Mouse (Mus musculus) stomach, postnatal 0 days (tissue): ENCODE measurements at regions not wholly inside any gene's neighbourhood (a gene's known extent, or its start where the extent isn't known, plus 50 kb on each side); places are given as distances from the start of the nearest gene placed in this dataset.

Source experiments
- ATAC-seq: fragments of 200-750 bp; cut with Nextera tagmentation; 2 replicates; pipeline ENCODE4 v1.8.0; 2017; ENCODE audit not compliant: low FRiP score, low TSS enrichment
- DNase-seq: peaks from one replicate; pipeline ENCODE4 v3.0.0-alpha.2; 2016; ENCODE audit warnings: low spot score
- H3K27ac ChIP-seq: fragments of 300-500 bp; sonication (generic); replicated peaks from 2 replicates; pipeline ENCODE4 v1.5.1; 2014; ENCODE audit warnings: mild to moderate bottlenecking, control low read depth
- H3K27me3 ChIP-seq: fragments of 300-500 bp; sonication (generic); 2 replicates; pipeline ENCODE4 v1.6.1; 2014; ENCODE audit warnings: low read length; ENCODE audit not compliant: control insufficient read depth, insufficient read depth
- H3K36me3 ChIP-seq: fragments of 300-500 bp; sonication (generic); 2 replicates; pipeline ENCODE4 v1.6.1; 2014; ENCODE audit warnings: low read length, mixed read lengths; ENCODE audit not compliant: control insufficient read depth, insufficient read depth
- H3K4me1 ChIP-seq: fragments of 300-500 bp; sonication (generic); replicated peaks from 2 replicates; pipeline ENCODE4 v1.6.1; 2014; ENCODE audit warnings: antibody characterized with exemption; ENCODE audit not compliant: control insufficient read depth, insufficient read depth
- H3K4me2 ChIP-seq: fragments of 300-500 bp; sonication (generic); replicated peaks from 2 replicates; pipeline ENCODE4 v1.6.1; 2014; ENCODE audit warnings: low read depth, mild to moderate bottlenecking, control low read depth, moderate library complexity
- H3K4me3 ChIP-seq: fragments of 300-500 bp; sonication (generic); 2 replicates; pipeline ENCODE4 v1.5.1; 2014; ENCODE audit warnings: low read depth, low read length, control low read depth
- H3K9ac ChIP-seq: fragments of 300-500 bp; sonication (generic); 2 replicates; pipeline ENCODE4 v1.6.1; 2014; ENCODE audit warnings: mild to moderate bottlenecking, low read length, control low read depth, mixed read lengths
- H3K9me3 ChIP-seq: fragments of 300-500 bp; sonication (generic); 2 replicates; pipeline ENCODE4 v1.6.1; 2016; ENCODE audit warnings: low read length; ENCODE audit not compliant: control insufficient read depth
- CTCF ChIP-seq: IDR thresholded peaks from 2 replicates; pipeline ENCODE4 v1.5.1; 2016; ENCODE audit warnings: antibody characterized with exemption, low read depth, mild to moderate bottlenecking, moderate library complexity
- EP300 ChIP-seq: optimal IDR thresholded peaks from 2 replicates; pipeline ENCODE3; 2016; ENCODE audit warnings: antibody characterized with exemption
- WGBS: fragments of 180-500 bp; shearing (Covaris S2); extraction: QIAGEN DNeasy Blood & Tissue Kit; methylation state at CpG from one replicate; pipeline ENCODE4 v1.1.7; 2014; 5-methylcytosine and 5-hydroxymethylcytosine counted together

GRCm38 (mm10) chr2:147560426-147561155, 198.9 kb downstream of the Pax1 start:
- no peak overlapping the region for H3K4me2 ChIP-seq
- WGBS, result 65% methylated on average over 20 of the region's 20 CpGs
- TF ChIP-seq CTCF, result no peak
- no peak for TF ChIP-seq EP300

GRCm38 (mm10) chr2:147529161-147529560, 167.4 kb downstream of the Pax1 start:
- H3K36me3 ChIP-seq, result no peaks in the 10 kb centered on the region
- DNase-seq (no peak), ATAC-seq (no peak)
- no peak for TF ChIP-seq CTCF
- TF ChIP-seq EP300, result no peak
- H3K4me2 ChIP-seq, result no peak overlapping the region
- H3K27me3 ChIP-seq, result no peaks in the 10 kb centered on the region
- H3K9ac ChIP-seq, result no peak overlapping the region
- no peak overlapping the region for H3K27ac ChIP-seq
- WGBS, result 30% methylated on average over 2 of the region's 2 CpGs
- H3K4me1 ChIP-seq, result no peaks in the 10 kb centered on the region
- H3K4me3 ChIP-seq, result no peak overlapping the region
- H3K9me3 ChIP-seq, result no peaks in the 10 kb centered on the region

More at GRCm38 (mm10) chr2:147560426-147561155, 198.9 kb downstream of the Pax1 start:
- no peak overlapping the region for H3K27ac ChIP-seq
- no peak overlapping the region for H3K4me3 ChIP-seq
- no peak for DNase-seq
- ATAC-seq, result no peak
- H3K9me3 ChIP-seq, result no peaks in the 10 kb centered on the region
- no peaks in the 10 kb centered on the region for H3K4me1 ChIP-seq
- H3K9ac ChIP-seq, result no peak overlapping the region
- no peaks in the 10 kb centered on the region for H3K27me3 ChIP-seq
- H3K36me3 ChIP-seq, result no peaks in the 10 kb centered on the region

- ATAC-seq (no peak), DNase-seq (no peak)
- H3K4me3 ChIP-seq, result no peak overlapping the region
- H3K27me3 ChIP-seq, result no peaks in the 10 kb centered on the region
- no peaks in the 10 kb centered on the region for H3K36me3 ChIP-seq
- WGBS, result 64% methylated on average over 3 of the region's 3 CpGs
- TF ChIP-seq EP300 (no peak), CTCF (no peak)
- no peak overlapping the region for H3K4me2 ChIP-seq
- no peak overlapping the region for H3K9ac ChIP-seq
- no peak overlapping the region for H3K27ac ChIP-seq
- H3K9me3 ChIP-seq, result no peaks in the 10 kb centered on the region
- no peaks in the 10 kb centered on the region for H3K4me1 ChIP-seq
Observed at GRCm38 (mm10) chr2:147515436-147515835, 153.7 kb downstream of the Pax1 start.

GRCm38 (mm10) chr2:147514748-147515147, 153.0 kb downstream of the Pax1 start:
- H3K9ac ChIP-seq, result no peak overlapping the region
- no peaks in the 10 kb centered on the region for H3K27me3 ChIP-seq
- TF ChIP-seq CTCF (no peak), EP300 (no peak)
- no peak overlapping the region for H3K4me3 ChIP-seq
- 78% methylated on average over 3 of the region's 3 CpGs for WGBS
- H3K4me1 ChIP-seq, result no peaks in the 10 kb centered on the region
- no peaks in the 10 kb centered on the region for H3K36me3 ChIP-seq
- H3K9me3 ChIP-seq, result no peaks in the 10 kb centered on the region
- H3K27ac ChIP-seq, result no peak overlapping the region
- ATAC-seq, result no peak
- H3K4me2 ChIP-seq, result no peak overlapping the region
- DNase-seq, result no peak

GRCm38 (mm10) chr2:147503962-147504361, 142.2 kb downstream of the Pax1 start:
- no peaks in the 10 kb centered on the region for H3K36me3 ChIP-seq
- no peak overlapping the region for H3K27ac ChIP-seq
- H3K4me1 ChIP-seq, result no peaks in the 10 kb centered on the region
- no peak for ATAC-seq
- no peak overlapping the region for H3K9ac ChIP-seq
- H3K4me3 ChIP-seq, result no peak overlapping the region
- TF ChIP-seq EP300, result no peak
- TF ChIP-seq CTCF, result no peak
- DNase-seq, result no peak
- no peaks in the 10 kb centered on the region for H3K27me3 ChIP-seq
- no peak overlapping the region for H3K4me2 ChIP-seq
- no peaks in the 10 kb centered on the region for H3K9me3 ChIP-seq
- 50% methylated on average over 4 of the region's 4 CpGs for WGBS

GRCm38 (mm10) chr2:147498731-147499130, 137.0 kb downstream of the Pax1 start:
- WGBS, result 81% methylated on average over 1 of the region's 1 CpGs
- Histone ChIP-seq H3K9me3 (no peaks in the 10 kb centered on the region), H3K4me1 (no peaks in the 10 kb centered on the region)

More at GRCm38 (mm10) chr2:147498731-147499130, 137.0 kb downstream of the Pax1 start:
- ATAC-seq (no peak), DNase-seq (no peak)
- Histone ChIP-seq H3K4me2 (no peak overlapping the region), H3K4me3 (no peak overlapping the region), H3K27ac (no peak overlapping the region), H3K27me3 (no peaks in the 10 kb centered on the region), H3K36me3 (no peaks in the 10 kb centered on the region), H3K9ac (no peak overlapping the region)
- no peak for TF ChIP-seq CTCF
- TF ChIP-seq EP300, result no peak
